Mouse (Mus musculus) MEL (cell line): Measurements from ENCODE around the gene Mlana. TPM values are rescaled to one million over a fixed set of nuclear protein-coding genes. Genes with fewer than 3 reads are reported as not detected.

Experiments used
- DNase-seq: peaks from one replicate; pipeline ENCODE4 v3.0.0; 2011; ENCODE audit warnings: low read depth, low spot score
- H3K27ac ChIP-seq: 2 replicates; pipeline ENCODE4 v1.5.1; 2012; ENCODE audit warnings: low read depth, mild to moderate bottlenecking, control low read depth, low read length, moderate library complexity; ENCODE audit not compliant: control insufficient read depth
- H3K27me3 ChIP-seq, 2 experiments: fragments of 150-350 bp in 1 of 2; sonication (generic) in 1 of 2; 2 replicates each; pipeline ENCODE4 v1.6.1; 2012; ENCODE audit warnings: low read length in 2 of 2, mild to moderate bottlenecking in 2 of 2, improper control_type of control experiment in 1 of 2, moderate library complexity in 1 of 2; ENCODE audit not compliant: insufficient read depth in 2 of 2, control insufficient read depth in 1 of 2
- H3K36me3 ChIP-seq, 2 experiments: 2 replicates each; pipeline ENCODE4 v1.6.1; 2012 to 2014; ENCODE audit warnings: low read length in 2 of 2, improper control_type of control experiment in 1 of 2, inconsistent platforms in 1 of 2, mild to moderate bottlenecking in 1 of 2; ENCODE audit not compliant: insufficient read depth in 2 of 2, control insufficient read depth in 1 of 2
- H3K4me1 ChIP-seq, 2 experiments: fragments of 150-350 bp in 1 of 2; sonication (generic) in 1 of 2; 2 replicates each; pipeline ENCODE4 v1.6.1; 2012; ENCODE audit warnings: low read length in 2 of 2, improper control_type of control experiment in 1 of 2, mild to moderate bottlenecking in 1 of 2; ENCODE audit not compliant: insufficient read depth in 2 of 2, control insufficient read depth in 1 of 2
- H3K4me3 ChIP-seq, 2 experiments: fragments of 150-350 bp in 1 of 2; sonication (generic) in 1 of 2; 2 replicates each; pipeline ENCODE4 v1.5.1; 2012; ENCODE audit warnings: low read depth in 2 of 2, low read length in 2 of 2, mild to moderate bottlenecking in 2 of 2, moderate library complexity in 2 of 2, control low read depth in 1 of 2, improper control_type of control experiment in 1 of 2; ENCODE audit not compliant: control insufficient read depth in 1 of 2, insufficient read depth in 1 of 2
- H3K79me2 ChIP-seq: 2 replicates; pipeline ENCODE4 v1.6.1; 2012; ENCODE audit warnings: mild to moderate bottlenecking, low read length, moderate library complexity; ENCODE audit not compliant: control insufficient read depth, poor library complexity, insufficient read depth
- H3K9ac ChIP-seq: 2 replicates; pipeline ENCODE4 v1.6.1; 2012; ENCODE audit warnings: low read depth, mild to moderate bottlenecking, control low read depth, low read length, moderate library complexity; ENCODE audit not compliant: control insufficient read depth, poor library complexity, severe bottlenecking
- H3K9me3 ChIP-seq: fragments of 150-350 bp; sonication (generic); replicated peaks from 2 replicates; pipeline ENCODE4 v1.6.1; 2012; ENCODE audit warnings: mild to moderate bottlenecking, low read length, improper control_type of control experiment, moderate library complexity; ENCODE audit not compliant: insufficient read depth
- BHLHE40 ChIP-seq: IDR thresholded peaks from 2 replicates; pipeline ENCODE4 v1.6.1; 2012; ENCODE audit warnings: low read depth, mild to moderate bottlenecking, inconsistent platforms, low read length, improper control_type of control experiment, borderline replicate concordance
- CHD2 ChIP-seq: IDR thresholded peaks from 2 replicates; pipeline ENCODE4 v1.6.1; 2011; ENCODE audit warnings: low read length, improper control_type of control experiment
- CTCF ChIP-seq, 3 experiments: IDR thresholded peaks in 2 of 3; conservative IDR thresholded peaks in 1 of 3; 2 replicates each; pipeline ENCODE4 v1.5.1; 2011 to 2012; ENCODE audit warnings: low read length in 3 of 3, low read depth in 2 of 3, mild to moderate bottlenecking in 2 of 3, improper control_type of control experiment in 1 of 3, inconsistent platforms in 1 of 3, mixed read lengths in 1 of 3, moderate library complexity in 1 of 3; ENCODE audit not compliant: control insufficient read depth in 1 of 3, insufficient read depth in 1 of 3, poor library complexity in 1 of 3, severe bottlenecking in 1 of 3
- EP300 ChIP-seq, 2 experiments: IDR thresholded peaks; 2 replicates each; pipeline ENCODE4 v1.6.1; 2011; ENCODE audit warnings: improper control_type of control experiment in 2 of 2, low read length in 2 of 2, low read depth in 1 of 2, mild to moderate bottlenecking in 1 of 2
- ETS1 ChIP-seq: IDR thresholded peaks from 2 replicates; pipeline ENCODE4 v1.6.1; 2012; ENCODE audit warnings: low read depth, mild to moderate bottlenecking, inconsistent platforms, low read length, improper control_type of control experiment, moderate library complexity
- GATA1 ChIP-seq: IDR thresholded peaks from 2 replicates; pipeline ENCODE4 v1.6.1; 2011; ENCODE audit warnings: low read depth, low read length, improper control_type of control experiment
- JUND ChIP-seq: IDR thresholded peaks from 2 replicates; pipeline ENCODE4 v1.6.1; 2011; ENCODE audit warnings: low read depth, mild to moderate bottlenecking, improper control_type of control experiment, low read length
- MAFK ChIP-seq: IDR thresholded peaks from 2 replicates; pipeline ENCODE4 v1.6.1; 2011; ENCODE audit warnings: low read depth, mild to moderate bottlenecking, low read length, improper control_type of control experiment, borderline replicate concordance
- MAZ ChIP-seq: IDR thresholded peaks from 2 replicates; pipeline ENCODE4 v1.6.1; 2012; ENCODE audit warnings: low read depth, mild to moderate bottlenecking, inconsistent platforms, low read length, improper control_type of control experiment
- MEF2A ChIP-seq: IDR thresholded peaks from 2 replicates; pipeline ENCODE4 v1.6.1; 2014; ENCODE audit warnings: low read depth, mild to moderate bottlenecking, inconsistent platforms, low read length, improper control_type of control experiment; ENCODE audit not compliant: poor library complexity, insufficient replicate concordance, severe bottlenecking; ENCODE audit errors: extremely low read depth
- MXI1 ChIP-seq: IDR thresholded peaks from 2 replicates; pipeline ENCODE4 v1.6.1; 2011; ENCODE audit warnings: mild to moderate bottlenecking, low read depth, low read length, improper control_type of control experiment
- MYB ChIP-seq: IDR thresholded peaks from 2 replicates; pipeline ENCODE4 v1.6.1; 2011; ENCODE audit warnings: mild to moderate bottlenecking, low read depth, low read length, improper control_type of control experiment
- NELFE ChIP-seq: IDR thresholded peaks from 2 replicates; pipeline ENCODE4 v1.6.1; 2011; ENCODE audit warnings: low read depth, low read length, improper control_type of control experiment
- POLR2AphosphoS2 ChIP-seq: IDR thresholded peaks from 2 replicates; pipeline ENCODE4 v1.6.1; 2011; ENCODE audit warnings: low read length, improper control_type of control experiment
- RAD21 ChIP-seq: IDR thresholded peaks from 2 replicates; pipeline ENCODE4 v1.6.1; 2011; ENCODE audit warnings: mild to moderate bottlenecking, low read depth, low read length, improper control_type of control experiment
- RCOR1 ChIP-seq: IDR thresholded peaks from 2 replicates; pipeline ENCODE4 v1.6.1; 2012; ENCODE audit warnings: low read depth, mild to moderate bottlenecking, inconsistent platforms, low read length, improper control_type of control experiment
- SMC3 ChIP-seq: IDR thresholded peaks from 2 replicates; pipeline ENCODE4 v1.6.1; 2011; ENCODE audit warnings: low read depth, low read length, improper control_type of control experiment
- TBP ChIP-seq: IDR thresholded peaks from 2 replicates; pipeline ENCODE4 v1.8.0; 2011; ENCODE audit warnings: low read depth, low read length, improper control_type of control experiment
- UBTF ChIP-seq: IDR thresholded peaks from 2 replicates; pipeline ENCODE4 v1.6.1; 2012; ENCODE audit warnings: low read depth, mild to moderate bottlenecking, inconsistent platforms, low read length, improper control_type of control experiment, moderate library complexity, borderline replicate concordance; ENCODE audit not compliant: insufficient read depth
- USF1 ChIP-seq: IDR thresholded peaks from 2 replicates; pipeline ENCODE4 v1.6.1; 2014; ENCODE audit warnings: low read depth, mild to moderate bottlenecking, inconsistent platforms, low read length, improper control_type of control experiment, moderate library complexity
- USF2 ChIP-seq, 2 experiments: IDR thresholded peaks; 2 replicates each; pipeline ENCODE4 v1.6.1; 2011 to 2012; ENCODE audit warnings: improper control_type of control experiment in 2 of 2, low read length in 2 of 2, borderline replicate concordance in 1 of 2, inconsistent platforms in 1 of 2, low read depth in 1 of 2, mild to moderate bottlenecking in 1 of 2; ENCODE audit not compliant: insufficient read depth in 1 of 2
- ZC3H11A ChIP-seq: IDR thresholded peaks from 2 replicates; pipeline ENCODE4 v1.6.1; 2012; ENCODE audit warnings: low read depth, mild to moderate bottlenecking, inconsistent platforms, low read length, improper control_type of control experiment
- ZKSCAN1 ChIP-seq: IDR thresholded peaks from 2 replicates; pipeline ENCODE4 v1.6.1; 2012; ENCODE audit warnings: low read depth, mild to moderate bottlenecking, inconsistent platforms, low read length, improper control_type of control experiment, moderate library complexity
- polyA plus RNA-seq, 2 experiments: library from polyadenylated mRNA; stranded (reverse) in 1 of 2; unstranded in 1 of 2; fragments of >175 nt in 1 of 2; fragments of >200 nt in 1 of 2; gene quantifications; 2 replicates each; pipeline versions ENCODE4 v1.2.1 to v1.2.4; 2012; ENCODE audit warnings: low replicate concordance in 2 of 2, low read depth in 1 of 2; ENCODE audit not compliant: insufficient read length in 2 of 2, insufficient read depth in 1 of 2, missing spikeins in 1 of 2
- total RNA-seq: library from RNA; depleted of rRNA; stranded (reverse); fragments of 300-350 nt; gene quantifications from 2 replicates; pipeline ENCODE4 v1.2.3, GENCODE M21; 2012

Mlana gene
- total and polyA plus RNA-seq, 3 experiments = 0.27 to 0.78 TPM; not detected in 1

DNA sequence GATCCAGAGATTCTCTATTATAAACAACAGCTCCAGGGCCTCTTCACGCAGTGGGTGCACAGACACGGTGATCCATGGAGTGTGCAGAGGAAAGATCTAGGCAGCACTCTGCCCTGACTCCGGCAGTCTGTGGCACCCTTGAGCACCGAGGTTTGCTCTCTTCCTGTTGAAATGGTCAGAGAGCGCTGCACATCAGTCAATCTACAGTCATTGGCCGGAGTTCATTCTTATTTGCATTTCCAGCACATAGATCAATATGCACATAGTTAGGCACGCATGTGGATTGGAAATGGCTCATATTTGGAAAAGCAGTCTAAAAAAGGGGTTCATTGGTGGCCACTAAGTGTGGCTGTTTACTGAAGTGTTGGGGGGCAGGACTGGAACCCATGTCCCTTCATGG lies 29.5 kb upstream of the Mlana start:
- Histone ChIP-seq H3K9me3 (no peaks in the 10 kb centered on the region), H3K9ac (no peak overlapping the region), H3K4me1 (peaks cover 0 to 22% of the 10 kb centered on the region in 2 experiments; a peak in 2 of 4 replicates), H3K4me3 (no peak overlapping the region), H3K36me3 (peaks cover 0 to 17% of the 10 kb centered on the region in 2 experiments; a peak in 2 of 4 replicates), H3K79me2 (no peaks in the 10 kb centered on the region), H3K27me3 (no peaks in the 10 kb centered on the region), H3K27ac (no peak overlapping the region)
- DNase-seq = no peak
- TF ChIP-seq SMC3 (no peak), RCOR1 (no peak), CHD2 (no peak), JUND (no peak), UBTF (no peak), ZKSCAN1 (no peak), MAZ (no peak), CTCF (IDR thresholded peaks at IDR 0.05 in 2 of 3, conservative IDR thresholded peaks at IDR 0.05 in 1 of 3; ENCODE audit: control insufficient read depth in 1 of 3, insufficient read depth in 1 of 3, low read depth in 2 of 3, low read length in 3 of 3, poor library complexity in 1 of 3, severe bottlenecking in 1 of 3) (no peak), USF2 (IDR thresholded peaks at IDR 0.05; ENCODE audit: borderline replicate concordance in 1 of 2, insufficient read depth in 1 of 2, low read depth in 1 of 2, low read length in 2 of 2) (no peak), GATA1 (no peak), NELFE (no peak)

DNA sequence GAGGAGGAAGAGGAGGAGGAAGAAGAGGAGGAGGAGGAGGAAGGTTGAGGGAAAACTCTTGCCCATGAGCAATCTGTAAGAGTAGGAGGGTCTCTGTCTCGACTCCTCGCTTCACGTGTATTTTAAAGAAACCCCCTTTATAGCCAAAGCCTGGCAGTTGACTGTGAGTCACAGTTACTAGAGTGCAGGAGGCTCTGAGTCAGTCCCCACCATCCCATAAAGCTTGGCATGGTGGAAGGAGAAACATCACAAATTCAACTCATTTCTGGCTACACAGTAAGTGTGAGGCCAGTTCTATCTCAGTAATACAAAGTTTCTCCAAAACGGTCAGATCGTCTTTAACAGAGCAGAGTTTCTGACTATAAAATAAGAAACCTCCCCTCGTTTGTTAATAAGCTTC lies 27.4 kb upstream of the Mlana start:
- H3K27me3 ChIP-seq = no peaks in the 10 kb centered on the region
- H3K36me3 ChIP-seq = peaks cover 0 to 26% of the 10 kb centered on the region in 2 experiments; a peak in 2 of 4 replicates
- no peak overlapping the region for H3K4me3 ChIP-seq
- no peak for DNase-seq
- no peaks in the 10 kb centered on the region for H3K9me3 ChIP-seq
- H3K9ac ChIP-seq = no peak overlapping the region
- H3K79me2 ChIP-seq = no peaks in the 10 kb centered on the region
- H3K4me1 ChIP-seq = peaks cover 0 to 34% of the 10 kb centered on the region in 2 experiments; a peak in 3 of 4 replicates
- TF ChIP-seq MAFK (no peak), MEF2A (no peak), NELFE (no peak)
- no peak overlapping the region for H3K27ac ChIP-seq

DNA sequence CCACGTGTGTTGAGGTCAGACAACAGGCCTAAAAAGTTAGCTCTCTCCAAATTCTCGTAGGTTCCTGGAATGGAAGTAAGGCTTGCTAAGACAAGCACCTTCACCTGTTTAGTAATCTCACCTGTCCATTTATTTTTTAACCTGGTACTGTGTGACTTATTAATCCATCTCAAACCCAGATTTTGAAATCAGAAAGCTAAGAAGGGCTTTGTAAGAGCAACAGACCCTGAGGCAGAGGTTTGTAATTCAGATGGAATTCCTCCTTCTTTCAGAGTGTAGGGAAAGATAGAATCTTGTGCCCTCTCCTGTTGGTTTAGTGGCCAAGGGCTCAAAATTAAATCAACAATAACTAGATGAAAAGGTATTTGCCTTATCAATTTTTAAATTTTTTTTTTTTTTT lies 26.5 kb upstream of the Mlana start:
- Histone ChIP-seq H3K4me1 (peaks cover 1 to 33% of the 10 kb centered on the region in 2 experiments; a peak in 3 of 4 replicates), H3K79me2 (no peaks in the 10 kb centered on the region), H3K27me3 (no peaks in the 10 kb centered on the region), H3K9me3 (no peaks in the 10 kb centered on the region), H3K4me3 (no peak overlapping the region), H3K36me3 (peaks cover 0 to 28% of the 10 kb centered on the region in 2 experiments; a peak in 2 of 4 replicates), H3K27ac (no peak overlapping the region), H3K9ac (no peak overlapping the region)
- no peak for TF ChIP-seq MAZ
- TF ChIP-seq USF1 = no peak
- TF ChIP-seq MYB = no peak
- no peak for TF ChIP-seq ETS1
- TF ChIP-seq MXI1 = no peak
- TF ChIP-seq ZKSCAN1 = no peak
- no peak for TF ChIP-seq TBP
- no peak for TF ChIP-seq POLR2AphosphoS2
- no peak for TF ChIP-seq RAD21
- TF ChIP-seq UBTF = no peak
- TF ChIP-seq BHLHE40 = no peak
- TF ChIP-seq ZC3H11A = no peak
- TF ChIP-seq EP300 (IDR thresholded peaks at IDR 0.05; ENCODE audit: low read depth in 1 of 2, low read length in 2 of 2) = no peak
- TF ChIP-seq MAFK = no peak
- DNase-seq = no peak
